Mouse (Mus musculus): Measurements from ENCODE around the gene Eif4g3. TPM values are rescaled to one million over a fixed set of nuclear protein-coding genes. Genes with fewer than 3 reads are reported as not detected.

Gene Eif4g3
- polyA plus RNA-seq, 1 experiment: 251 TPM

GRCm38 (mm10) chr4:138257116-138257687, 264.4 kb downstream of the Eif4g3 start:
- Histone ChIP-seq H3K4me1 (ENCODE audit: control insufficient read depth, insufficient read depth, low read length) (peaks cover 7% of the 10 kb centered on the region), H3K27me3 (ENCODE audit: control insufficient read depth, insufficient read depth, low read length) (no peaks in the 10 kb centered on the region), H3K36me3 (ENCODE audit: control insufficient read depth, insufficient read depth, low read length) (no peaks in the 10 kb centered on the region), H3K27ac (ENCODE audit: control insufficient read depth, insufficient read depth, low read depth, low read length) (no peak overlapping the region), H3K4me3 (ENCODE audit: control insufficient read depth, low read depth, low read length) (no peak overlapping the region)
- TF ChIP-seq POLR2A (IDR thresholded peaks at IDR 0.05; ENCODE audit: control insufficient read depth, low read depth, low read length): no peak
- TF ChIP-seq CTCF (IDR thresholded peaks at IDR 0.05; ENCODE audit: control insufficient read depth, insufficient read depth, insufficient replicate concordance, low read depth, low read length): no peak

Other genes starting within 250 kb of the Eif4g3 start
- gene Alpl, start 196.6 kb upstream of the Eif4g3 start, polyA plus RNA-seq (2012; rRNA removed): 7.2 and 8.2 TPM in 2 replicates
- 4.7 and 6.0 TPM in 2 replicates for gene Ece1, start 130.8 kb upstream of the Eif4g3 start, polyA plus RNA-seq (2012; rRNA removed)
- 14.7 and 17.1 TPM in 2 replicates for gene Hp1bp3, start 223.3 kb downstream of the Eif4g3 start, polyA plus RNA-seq (2012; rRNA removed)